Mouse (Mus musculus) MEL (cell line): ENCODE measurements around the gene Rapgef2. TPM values are rescaled to one million over a fixed set of nuclear protein-coding genes. Genes with fewer than 3 reads are reported as not detected.

ENCODE experiments used
- DNase-seq: peaks from one replicate; pipeline ENCODE4 v3.0.0; 2011; ENCODE audit warnings: low read depth, low spot score
- H3K27ac ChIP-seq: 2 replicates; pipeline ENCODE4 v1.5.1; 2012; ENCODE audit warnings: low read depth, mild to moderate bottlenecking, control low read depth, low read length, moderate library complexity; ENCODE audit not compliant: control insufficient read depth
- H3K27me3 ChIP-seq, 2 experiments: fragments of 150-350 bp in 1 of 2; sonication (generic) in 1 of 2; 2 replicates each; pipeline ENCODE4 v1.6.1; 2012; ENCODE audit warnings: low read length in 2 of 2, mild to moderate bottlenecking in 2 of 2, improper control_type of control experiment in 1 of 2, moderate library complexity in 1 of 2; ENCODE audit not compliant: insufficient read depth in 2 of 2, control insufficient read depth in 1 of 2
- H3K36me3 ChIP-seq, 2 experiments: 2 replicates each; pipeline ENCODE4 v1.6.1; 2012 to 2014; ENCODE audit warnings: low read length in 2 of 2, improper control_type of control experiment in 1 of 2, inconsistent platforms in 1 of 2, mild to moderate bottlenecking in 1 of 2; ENCODE audit not compliant: insufficient read depth in 2 of 2, control insufficient read depth in 1 of 2
- H3K4me1 ChIP-seq, 2 experiments: fragments of 150-350 bp in 1 of 2; sonication (generic) in 1 of 2; 2 replicates each; pipeline ENCODE4 v1.6.1; 2012; ENCODE audit warnings: low read length in 2 of 2, improper control_type of control experiment in 1 of 2, mild to moderate bottlenecking in 1 of 2; ENCODE audit not compliant: insufficient read depth in 2 of 2, control insufficient read depth in 1 of 2
- H3K4me3 ChIP-seq, 2 experiments: fragments of 150-350 bp in 1 of 2; sonication (generic) in 1 of 2; 2 replicates each; pipeline ENCODE4 v1.5.1; 2012; ENCODE audit warnings: low read depth in 2 of 2, low read length in 2 of 2, mild to moderate bottlenecking in 2 of 2, moderate library complexity in 2 of 2, control low read depth in 1 of 2, improper control_type of control experiment in 1 of 2; ENCODE audit not compliant: control insufficient read depth in 1 of 2, insufficient read depth in 1 of 2
- H3K79me2 ChIP-seq: 2 replicates; pipeline ENCODE4 v1.6.1; 2012; ENCODE audit warnings: mild to moderate bottlenecking, low read length, moderate library complexity; ENCODE audit not compliant: control insufficient read depth, poor library complexity, insufficient read depth
- H3K9ac ChIP-seq: 2 replicates; pipeline ENCODE4 v1.6.1; 2012; ENCODE audit warnings: low read depth, mild to moderate bottlenecking, control low read depth, low read length, moderate library complexity; ENCODE audit not compliant: control insufficient read depth, poor library complexity, severe bottlenecking
- H3K9me3 ChIP-seq: fragments of 150-350 bp; sonication (generic); replicated peaks from 2 replicates; pipeline ENCODE4 v1.6.1; 2012; ENCODE audit warnings: mild to moderate bottlenecking, low read length, improper control_type of control experiment, moderate library complexity; ENCODE audit not compliant: insufficient read depth
- CHD1 ChIP-seq: IDR thresholded peaks from 2 replicates; pipeline ENCODE4 v1.6.1; 2012; ENCODE audit warnings: low read depth, mild to moderate bottlenecking, inconsistent platforms, low read length, improper control_type of control experiment
- ETS1 ChIP-seq: IDR thresholded peaks from 2 replicates; pipeline ENCODE4 v1.6.1; 2012; ENCODE audit warnings: low read depth, mild to moderate bottlenecking, inconsistent platforms, low read length, improper control_type of control experiment, moderate library complexity
- GABPA ChIP-seq: IDR thresholded peaks from 2 replicates; pipeline ENCODE4 v1.6.1; 2012; ENCODE audit warnings: low read depth, mild to moderate bottlenecking, inconsistent platforms, low read length, improper control_type of control experiment, moderate library complexity
- GATA1 ChIP-seq: IDR thresholded peaks from 2 replicates; pipeline ENCODE4 v1.6.1; 2011; ENCODE audit warnings: low read depth, low read length, improper control_type of control experiment
- HCFC1 ChIP-seq: IDR thresholded peaks from 2 replicates; pipeline ENCODE4 v1.6.1; 2012; ENCODE audit warnings: low read depth, mild to moderate bottlenecking, inconsistent platforms, low read length, improper control_type of control experiment, moderate library complexity
- JUND ChIP-seq: IDR thresholded peaks from 2 replicates; pipeline ENCODE4 v1.6.1; 2011; ENCODE audit warnings: low read depth, mild to moderate bottlenecking, improper control_type of control experiment, low read length
- KAT2A ChIP-seq: conservative IDR thresholded peaks from 2 replicates; pipeline ENCODE4 v1.6.1; 2012; ENCODE audit warnings: low read depth, low read length, improper control_type of control experiment, inconsistent platforms
- MAX ChIP-seq: IDR thresholded peaks from 2 replicates; pipeline ENCODE4 v1.6.1; 2011; ENCODE audit warnings: low read length, improper control_type of control experiment
- MAZ ChIP-seq: IDR thresholded peaks from 2 replicates; pipeline ENCODE4 v1.6.1; 2012; ENCODE audit warnings: low read depth, mild to moderate bottlenecking, inconsistent platforms, low read length, improper control_type of control experiment
- MYC ChIP-seq: IDR thresholded peaks from 2 replicates; pipeline ENCODE4 v1.6.1; 2011; ENCODE audit warnings: low read depth, mild to moderate bottlenecking, low read length, improper control_type of control experiment, moderate library complexity
- NELFE ChIP-seq: IDR thresholded peaks from 2 replicates; pipeline ENCODE4 v1.6.1; 2011; ENCODE audit warnings: low read depth, low read length, improper control_type of control experiment
- NRF1 ChIP-seq: IDR thresholded peaks from 2 replicates; pipeline ENCODE4 v1.6.1; 2014; ENCODE audit warnings: low read depth, mild to moderate bottlenecking, inconsistent platforms, low read length, improper control_type of control experiment, moderate library complexity; ENCODE audit not compliant: poor library complexity, insufficient read depth, severe bottlenecking
- POLR2A ChIP-seq, 2 experiments: IDR thresholded peaks; 2 replicates each; pipeline ENCODE4 v1.6.1; 2011 to 2012; ENCODE audit warnings: low read length in 2 of 2, mild to moderate bottlenecking in 2 of 2, control low read depth in 1 of 2, improper control_type of control experiment in 1 of 2, low read depth in 1 of 2, moderate library complexity in 1 of 2; ENCODE audit not compliant: control insufficient read depth in 1 of 2, insufficient read depth in 1 of 2, poor library complexity in 1 of 2
- SMC3 ChIP-seq: IDR thresholded peaks from 2 replicates; pipeline ENCODE4 v1.6.1; 2011; ENCODE audit warnings: low read depth, low read length, improper control_type of control experiment
- TBP ChIP-seq: IDR thresholded peaks from 2 replicates; pipeline ENCODE4 v1.8.0; 2011; ENCODE audit warnings: low read depth, low read length, improper control_type of control experiment
- TCF12 ChIP-seq: IDR thresholded peaks from 2 replicates; pipeline ENCODE4 v1.6.1; 2014; ENCODE audit warnings: low read depth, mild to moderate bottlenecking, inconsistent platforms, low read length, improper control_type of control experiment, moderate library complexity
- USF1 ChIP-seq: IDR thresholded peaks from 2 replicates; pipeline ENCODE4 v1.6.1; 2014; ENCODE audit warnings: low read depth, mild to moderate bottlenecking, inconsistent platforms, low read length, improper control_type of control experiment, moderate library complexity
- ZC3H11A ChIP-seq: IDR thresholded peaks from 2 replicates; pipeline ENCODE4 v1.6.1; 2012; ENCODE audit warnings: low read depth, mild to moderate bottlenecking, inconsistent platforms, low read length, improper control_type of control experiment
- ZKSCAN1 ChIP-seq: IDR thresholded peaks from 2 replicates; pipeline ENCODE4 v1.6.1; 2012; ENCODE audit warnings: low read depth, mild to moderate bottlenecking, inconsistent platforms, low read length, improper control_type of control experiment, moderate library complexity
- ZMIZ1 ChIP-seq: IDR thresholded peaks from 2 replicates; pipeline ENCODE4 v1.6.1; 2012; ENCODE audit warnings: low read depth, mild to moderate bottlenecking, inconsistent platforms, low read length, improper control_type of control experiment, moderate library complexity
- ZNF384 ChIP-seq: IDR thresholded peaks from 2 replicates; pipeline ENCODE4 v1.6.1; 2012; ENCODE audit warnings: low read depth, mild to moderate bottlenecking, inconsistent platforms, low read length, improper control_type of control experiment
- polyA plus RNA-seq, 2 experiments: library from polyadenylated mRNA; stranded (reverse) in 1 of 2; unstranded in 1 of 2; fragments of >175 nt in 1 of 2; fragments of >200 nt in 1 of 2; gene quantifications; 2 replicates each; pipeline versions ENCODE4 v1.2.1 to v1.2.4; 2012; ENCODE audit warnings: low replicate concordance in 2 of 2, low read depth in 1 of 2; ENCODE audit not compliant: insufficient read length in 2 of 2, insufficient read depth in 1 of 2, missing spikeins in 1 of 2
- total RNA-seq: library from RNA; depleted of rRNA; stranded (reverse); fragments of 300-350 nt; gene quantifications from 2 replicates; pipeline ENCODE4 v1.2.3, GENCODE M21; 2012

Rapgef2 gene
- total and polyA plus RNA-seq, 3 experiments = 4.2 to 4.6 TPM; not detected in 1

DNA sequence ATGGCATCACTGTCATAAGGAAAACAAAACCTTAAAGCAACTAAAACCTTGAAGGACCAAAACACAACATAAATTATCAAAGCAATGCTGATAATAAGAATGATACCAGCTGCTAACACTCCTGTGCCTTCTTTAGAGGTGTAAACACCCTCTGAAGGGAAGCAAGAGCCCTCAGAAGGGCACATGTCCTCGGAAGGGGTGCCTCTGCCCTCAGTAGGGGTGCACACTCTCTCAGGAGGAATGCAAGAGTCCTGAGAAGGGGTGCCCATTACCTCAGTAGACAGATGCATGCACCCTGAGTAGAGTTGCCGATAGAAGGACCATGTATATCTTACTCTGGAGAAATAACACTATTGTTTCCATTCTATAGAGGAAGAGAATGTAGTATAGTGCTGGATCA, 79.1 kb downstream of the Rapgef2 start:
- Histone ChIP-seq H3K27me3 (no peaks in the 10 kb centered on the region), H3K4me3 (no peak overlapping the region), H3K9me3 (no peaks in the 10 kb centered on the region), H3K4me1 (peaks cover 0 to 5% of the 10 kb centered on the region in 2 experiments; a peak in 1 of 4 replicates), H3K36me3 (no peaks in the 10 kb centered on the region; a peak in 1 of 4 replicates), H3K27ac (no peak overlapping the region), H3K9ac (no peak overlapping the region), H3K79me2 (no peaks in the 10 kb centered on the region)
- TF ChIP-seq ZNF384 = no peak
- no peak for TF ChIP-seq HCFC1
- TF ChIP-seq NELFE = no peak
- TF ChIP-seq POLR2A (IDR thresholded peaks at IDR 0.05; ENCODE audit: control insufficient read depth in 1 of 2, insufficient read depth in 1 of 2, low read depth in 1 of 2, low read length in 2 of 2, poor library complexity in 1 of 2) = no peak
- DNase-seq = no peak

DNA sequence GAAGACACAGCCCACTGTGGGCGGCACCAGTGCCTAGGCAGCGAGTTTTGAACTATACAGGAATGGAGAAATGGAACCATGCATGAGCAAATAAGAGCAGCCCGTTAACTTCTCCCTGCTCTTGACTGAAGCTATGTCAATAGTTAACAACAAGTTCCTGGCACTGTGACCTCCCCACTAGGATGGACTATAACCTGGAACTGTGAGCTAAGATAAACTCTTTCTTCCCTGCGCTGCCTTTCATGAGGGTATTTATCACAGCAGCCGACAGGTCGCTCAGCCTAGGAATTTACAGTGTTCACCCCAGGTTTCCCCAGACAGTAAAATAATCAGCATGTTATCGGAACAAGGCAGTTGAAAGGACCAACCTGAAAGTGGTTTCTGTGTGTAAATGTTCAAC, 79.8 kb downstream of the Rapgef2 start:
- Histone ChIP-seq H3K4me1 (peaks cover 0 to 5% of the 10 kb centered on the region in 2 experiments; a peak in 1 of 4 replicates), H3K27me3 (no peaks in the 10 kb centered on the region), H3K4me3 (no peak overlapping the region), H3K27ac (no peak overlapping the region), H3K79me2 (no peaks in the 10 kb centered on the region), H3K9ac (no peak overlapping the region), H3K9me3 (no peaks in the 10 kb centered on the region), H3K36me3 (no peaks in the 10 kb centered on the region; a peak in 1 of 4 replicates)
- no peak for TF ChIP-seq MYC
- no peak for TF ChIP-seq ZMIZ1
- no peak for TF ChIP-seq GATA1
- TF ChIP-seq NELFE = no peak
- TF ChIP-seq POLR2A (IDR thresholded peaks at IDR 0.05; ENCODE audit: control insufficient read depth in 1 of 2, insufficient read depth in 1 of 2, low read depth in 1 of 2, low read length in 2 of 2, poor library complexity in 1 of 2) = no peak
- TF ChIP-seq ZC3H11A = no peak
- TF ChIP-seq KAT2A = no peak
- no peak for TF ChIP-seq ZKSCAN1
- no peak for TF ChIP-seq NRF1
- no peak for TF ChIP-seq MAX
- no peak for TF ChIP-seq CHD1
- no peak for TF ChIP-seq GABPA
- no peak for TF ChIP-seq USF1
- no peak for TF ChIP-seq SMC3
- no peak for TF ChIP-seq MAZ
- TF ChIP-seq TBP = no peak
- TF ChIP-seq TCF12 = no peak
- no peak for TF ChIP-seq ETS1
- no peak for TF ChIP-seq JUND
- no peak for TF ChIP-seq ZNF384
- DNase-seq = no peak
